Mouse (Mus musculus) embryonic facial prominence, embryonic 15.5 days (tissue): ENCODE measurements around the gene Gdap2. TPM values are rescaled to one million over a fixed set of nuclear protein-coding genes. Genes with fewer than 3 reads are reported as not detected.

ENCODE experiments used
- polyA plus RNA-seq: library from polyadenylated mRNA; unstranded; fragments of >200 nt; fragmentation: Nextera tagmentation; extraction: Ambion mirVana; gene quantifications from 2 replicates; pipeline ENCODE4 v1.2.1, GENCODE M21; 2015

The Gdap2 gene
- polyA plus RNA-seq, 1 experiment from 2014 or later = 31.6 TPM

Other genes starting within 250 kb of the Gdap2 start
- gene Wdr3, start within 50 bp of the Gdap2 start, polyA plus RNA-seq = 41.6 and 43.9 TPM in 2 replicates